Mouse (Mus musculus) ES-Bruce4 (cell line): ENCODE measurements around the gene Sost. TPM values are rescaled to one million over a fixed set of nuclear protein-coding genes. Genes with fewer than 3 reads are reported as not detected.
"Not testable (repeated sequence)": the region's sequence is repeated elsewhere in the genome, so short reads cannot be mapped to it uniquely, and the experiment has no call there.

Source experiments
- H3K27ac ChIP-seq: 2 replicates; pipeline ENCODE4 v1.5.1; 2012; ENCODE audit warnings: low read length, inconsistent platforms; ENCODE audit not compliant: insufficient read depth
- H3K27me3 ChIP-seq: 2 replicates; pipeline ENCODE4 v1.6.1; 2012; ENCODE audit warnings: mild to moderate bottlenecking, low read length, inconsistent platforms; ENCODE audit not compliant: control insufficient read depth, poor library complexity, insufficient read depth, severe bottlenecking
- H3K36me3 ChIP-seq: 2 replicates; pipeline ENCODE4 v1.6.1; 2012; ENCODE audit warnings: inconsistent platforms, mild to moderate bottlenecking, low read length, moderate library complexity; ENCODE audit not compliant: control insufficient read depth, poor library complexity, insufficient read depth, severe bottlenecking
- H3K4me1 ChIP-seq: one replicate; pipeline ENCODE4 v1.8.1; 2011; ENCODE audit warnings: low read length; ENCODE audit not compliant: control insufficient read depth, insufficient read depth
- H3K4me3 ChIP-seq: 2 replicates; pipeline ENCODE4 v1.5.1; 2011; ENCODE audit warnings: low read depth, mild to moderate bottlenecking, low read length
- H3K9ac ChIP-seq: 2 replicates; pipeline ENCODE4 v1.6.1; 2012; ENCODE audit warnings: low read depth, mild to moderate bottlenecking, inconsistent platforms; ENCODE audit not compliant: poor library complexity, severe bottlenecking
- H3K9me3 ChIP-seq: replicated peaks from 2 replicates; pipeline ENCODE4 v1.6.1; 2012; ENCODE audit warnings: mild to moderate bottlenecking, low read length, inconsistent platforms; ENCODE audit not compliant: control insufficient read depth, poor library complexity, insufficient read depth, severe bottlenecking
- CTCF ChIP-seq: IDR thresholded peaks from one replicate; pipeline ENCODE4 v1.8.1; 2011; ENCODE audit warnings: low read depth, low read length
- EP300 ChIP-seq: IDR thresholded peaks from 2 replicates; pipeline ENCODE4 v1.6.1; 2011; ENCODE audit warnings: low read depth, low read length; ENCODE audit not compliant: insufficient read depth
- POLR2A ChIP-seq: IDR thresholded peaks from one replicate; pipeline ENCODE4 v1.8.1; 2011; ENCODE audit warnings: low read length; ENCODE audit not compliant: insufficient read depth
- polyA plus RNA-seq: library from polyadenylated mRNA; stranded (reverse); fragments of >200 nt; gene quantifications from 2 replicates; pipeline ENCODE4 v1.2.4, GENCODE M21; 2011; ENCODE audit warnings: low read depth; ENCODE audit not compliant: missing spikeins, insufficient read depth, insufficient read length

The Sost gene
- polyA plus RNA-seq, 1 experiment = not detected

- H3K36me3 ChIP-seq = no peaks in the 10 kb centered on the region
- H3K4me3 ChIP-seq = no peak within 1 kb of the TSS
- H3K4me1 ChIP-seq = peaks cover 5% of the 10 kb centered on the region
- TF ChIP-seq EP300 (no peak), POLR2A (no peak), CTCF (no peak)
- H3K27ac ChIP-seq = no peak within 1 kb of the TSS
- no peak within 1 kb of the TSS for H3K9ac ChIP-seq
- H3K9me3 ChIP-seq = no peaks in the 10 kb centered on the region
- no peaks in the 10 kb centered on the region; the same call in 1 of the 2 replicates for H3K27me3 ChIP-seq
These were observed 20.1 kb upstream of the Sost start, which contains the start of gene Dusp3 for GRCm38 (mm10) chr11:101986913-101987312. Gene Dusp3, minus strand, starts transcription at chr11:101987013.

DNA sequence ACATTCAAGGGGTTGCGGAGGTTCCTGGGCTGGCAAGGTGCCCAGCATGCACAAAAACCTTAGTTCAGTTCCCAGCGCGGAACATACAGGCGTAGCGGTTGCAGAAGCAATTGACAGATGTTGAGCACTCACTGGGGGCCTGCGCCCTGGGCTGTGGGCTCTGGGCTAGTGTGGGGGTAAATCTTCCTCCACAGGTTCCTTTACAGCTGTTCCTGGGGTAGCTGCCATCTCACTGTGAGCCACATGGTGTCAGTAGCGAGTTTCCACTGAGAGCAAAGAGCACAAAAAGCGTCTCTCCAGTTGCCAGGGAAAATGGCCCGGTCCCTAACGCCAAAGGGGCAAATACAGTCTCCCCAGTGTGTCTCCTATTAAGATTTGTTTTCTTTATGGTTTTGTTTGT lies 19.2 kb upstream of the Sost start:
- TF ChIP-seq CTCF (peak; percentile 87), EP300 (no peak)
- H3K36me3 ChIP-seq = no peaks in the 10 kb centered on the region
- H3K4me3 ChIP-seq = no peak overlapping the region
- no peaks in the 10 kb centered on the region; the same call in 1 of the 2 replicates for H3K27me3 ChIP-seq
- no peak overlapping the region for H3K27ac ChIP-seq
- peaks cover 6% of the 10 kb centered on the region for H3K4me1 ChIP-seq
- H3K9ac ChIP-seq = no peak overlapping the region
- H3K9me3 ChIP-seq = no peaks in the 10 kb centered on the region

GRCm38 (mm10) chr11:101985450-101985849 lies 18.6 kb upstream of the Sost start:
- H3K27me3 ChIP-seq, H3K4me1 ChIP-seq, H3K27ac ChIP-seq, H3K9ac ChIP-seq, H3K36me3 ChIP-seq, H3K4me3 ChIP-seq, H3K9me3 ChIP-seq: not testable (repeated sequence)

DNA sequence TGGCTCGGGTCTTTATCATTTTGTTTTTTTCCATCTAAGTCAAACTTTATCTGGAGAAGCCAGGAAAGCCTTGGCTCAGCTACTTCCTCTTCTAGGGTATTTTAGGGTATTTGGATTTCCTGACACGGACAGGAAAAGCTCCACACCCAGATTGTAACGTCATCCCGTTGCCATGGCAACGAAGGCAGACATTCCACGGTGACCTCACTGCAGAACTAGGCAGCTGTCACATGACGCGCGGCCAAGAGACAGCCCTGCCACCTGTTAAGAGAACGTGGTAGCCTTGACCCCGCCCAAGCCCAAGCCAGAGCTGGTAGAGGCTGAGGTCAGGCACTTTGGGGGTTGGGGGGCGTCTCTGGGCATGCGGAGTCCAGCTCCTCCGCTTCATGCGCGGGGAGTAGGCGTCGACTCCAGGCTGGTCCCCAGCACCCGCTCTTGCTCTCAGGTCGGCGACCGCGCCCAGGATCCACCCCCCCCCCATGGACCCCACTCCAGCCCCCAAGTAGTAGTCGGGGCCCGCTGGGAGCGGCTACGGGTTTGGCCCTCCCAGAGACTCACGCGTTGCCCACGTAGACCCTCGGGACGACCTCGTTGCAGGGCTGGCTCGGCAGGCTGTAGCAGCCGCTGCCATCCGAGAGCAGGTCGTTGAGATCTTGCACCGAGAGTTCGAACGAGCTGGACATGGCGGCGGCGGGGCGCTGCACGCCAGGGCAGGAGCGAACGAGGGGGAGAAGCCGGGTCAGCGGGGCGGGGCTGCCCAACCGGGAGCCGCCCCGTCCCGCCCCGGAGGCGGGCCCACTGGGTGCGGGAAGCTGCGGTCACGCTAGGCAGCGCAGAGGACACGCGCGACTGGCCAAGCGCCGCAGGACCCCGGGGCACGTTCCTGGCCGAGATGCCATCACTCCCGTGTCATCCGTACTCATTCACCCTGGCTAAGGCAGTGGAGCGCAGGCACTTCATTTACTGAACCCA lies 17.5 kb upstream of the Sost start, which contains the start of gene Cfap97d1:
Cfap97d1 (plus strand) TSS at position 226 of the 972 bp plus-strand sequence.
- Histone ChIP-seq H3K27ac (no peak within 1 kb of the TSS), H3K9ac (peak within 1 kb of the TSS; percentile 61)

GRCm38 (mm10) chr11:101983431-101983921 lies 16.7 kb upstream of the Sost start:
- H3K27ac ChIP-seq = no peak overlapping the region
- H3K36me3 ChIP-seq = no peaks in the 10 kb centered on the region

More for the DNA sequence above, 17.5 kb upstream of the Sost start, which contains the start of gene Cfap97d1:
- H3K4me1 ChIP-seq = peaks cover 6% of the 10 kb centered on the region
- H3K9me3 ChIP-seq = no peaks in the 10 kb centered on the region
- no peaks in the 10 kb centered on the region for H3K36me3 ChIP-seq
- no peaks in the 10 kb centered on the region for H3K27me3 ChIP-seq
- peak within 1 kb of the TSS; percentile 82 for H3K4me3 ChIP-seq
- TF ChIP-seq CTCF (no peak), POLR2A (peak; percentile 7), EP300 (peak; percentile 55; the same call in 1 of the 2 replicates)

DNA sequence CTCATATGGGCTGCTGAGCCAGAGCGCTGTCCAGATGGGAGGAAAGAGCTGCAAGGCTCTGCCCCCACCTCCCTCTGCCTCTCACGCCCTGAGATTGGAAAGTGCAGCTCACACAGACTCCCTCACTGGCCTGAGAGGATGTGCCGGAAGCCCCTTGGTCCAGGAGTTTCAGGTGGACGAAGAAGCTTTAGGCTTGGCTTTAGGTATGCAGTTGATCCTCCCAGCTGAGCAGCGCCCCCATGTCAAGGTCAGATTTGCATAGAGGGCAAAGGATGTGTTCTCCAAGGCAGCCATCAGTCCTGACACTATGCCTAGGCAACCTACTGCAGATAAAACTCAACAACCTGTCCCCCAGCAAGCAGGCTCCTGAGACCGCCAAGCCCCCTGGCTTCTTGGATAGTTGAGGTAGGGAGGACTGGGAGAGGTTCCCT lies 16.2 kb upstream of the Sost start:
- no peaks in the 10 kb centered on the region for H3K9me3 ChIP-seq
- no peak overlapping the region for H3K9ac ChIP-seq
- H3K4me1 ChIP-seq = peaks cover 6% of the 10 kb centered on the region
- H3K4me3 ChIP-seq = no peak overlapping the region
- TF ChIP-seq CTCF = no peak
- TF ChIP-seq EP300 = 0 out of 2 replicates have a peak, but pooled peaks have one; percentile 21
- no peaks in the 10 kb centered on the region for H3K27me3 ChIP-seq
- H3K36me3 ChIP-seq = no peaks in the 10 kb centered on the region
- no peak overlapping the region for H3K27ac ChIP-seq

More at GRCm38 (mm10) chr11:101983431-101983921, 16.7 kb upstream of the Sost start:
- TF ChIP-seq EP300 (no peak), POLR2A (no peak), CTCF (no peak)
- Histone ChIP-seq H3K4me1 (peaks cover 6% of the 10 kb centered on the region), H3K9ac (no peak overlapping the region), H3K9me3 (no peaks in the 10 kb centered on the region), H3K27me3 (no peaks in the 10 kb centered on the region), H3K4me3 (no peak overlapping the region)
